Mouse (Mus musculus) intestine, postnatal 0 days (tissue): ENCODE results near the gene 1810037I17Rik. TPM values are rescaled to one million over a fixed set of nuclear protein-coding genes. Genes with fewer than 3 reads are reported as not detected.

ENCODE experiments used
- ATAC-seq: fragments of 200-750 bp; cut with Nextera tagmentation; 2 replicates; pipeline ENCODE4 v1.8.0; 2017; ENCODE audit warnings: mild to moderate bottlenecking, moderate TSS enrichment, moderate library complexity
- H3K27ac ChIP-seq: fragments of 300-500 bp; sonication (generic); 2 replicates; pipeline ENCODE4 v1.5.1; 2014; ENCODE audit warnings: mild to moderate bottlenecking, low read depth, low read length, moderate library complexity
- H3K27me3 ChIP-seq: fragments of 300-500 bp; sonication (generic); replicated peaks from 2 replicates; pipeline ENCODE4 v1.6.1; 2014; ENCODE audit warnings: low read length, mixed read lengths; ENCODE audit not compliant: control insufficient read depth, insufficient read depth
- H3K36me3 ChIP-seq: fragments of 300-500 bp; sonication (generic); 2 replicates; pipeline ENCODE4 v1.6.1; 2014; ENCODE audit warnings: mild to moderate bottlenecking, moderate library complexity; ENCODE audit not compliant: control insufficient read depth, insufficient read depth
- H3K4me1 ChIP-seq: fragments of 300-500 bp; sonication (generic); replicated peaks from 2 replicates; pipeline ENCODE4 v1.6.1; 2014; ENCODE audit warnings: antibody characterized with exemption, low read length, mixed read lengths; ENCODE audit not compliant: control insufficient read depth, insufficient read depth
- H3K4me2 ChIP-seq: fragments of 300-500 bp; sonication (generic); replicated peaks from 2 replicates; pipeline ENCODE4 v1.6.1; 2014; ENCODE audit warnings: low read depth, mild to moderate bottlenecking, moderate library complexity
- H3K4me3 ChIP-seq: fragments of 300-500 bp; sonication (generic); 2 replicates; pipeline ENCODE4 v1.5.1; 2014; ENCODE audit warnings: low read depth, low read length
- H3K9ac ChIP-seq: fragments of 300-500 bp; sonication (generic); 2 replicates; pipeline ENCODE4 v1.6.1; 2014; ENCODE audit warnings: mild to moderate bottlenecking, low read depth, low read length
- H3K9me3 ChIP-seq: fragments of 300-500 bp; sonication (generic); 2 replicates; pipeline ENCODE4 v1.6.1; 2016; ENCODE audit warnings: mixed run types; ENCODE audit not compliant: control insufficient read depth
- CTCF ChIP-seq: sonication (generic); IDR thresholded peaks from 2 replicates; pipeline ENCODE4 v1.5.1; 2016; ENCODE audit warnings: low read depth, mild to moderate bottlenecking, control low read depth, antibody characterized with exemption, moderate library complexity
- WGBS: fragments of 180-500 bp; shearing (Covaris S2); extraction: QIAGEN DNeasy Blood & Tissue Kit; methylation state at CpG from one replicate; pipeline ENCODE4 v1.1.7; 2014; 5-methylcytosine and 5-hydroxymethylcytosine counted together
- polyA plus RNA-seq: library from polyadenylated mRNA; unstranded; fragments of >200 nt; fragmentation: Nextera tagmentation; extraction: Ambion mirVana; gene quantifications from 2 replicates; pipeline ENCODE4 v1.2.1, GENCODE M21; 2015

The 1810037I17Rik gene
- 222 and 229 TPM in 2 replicates for polyA plus RNA-seq

DNA sequence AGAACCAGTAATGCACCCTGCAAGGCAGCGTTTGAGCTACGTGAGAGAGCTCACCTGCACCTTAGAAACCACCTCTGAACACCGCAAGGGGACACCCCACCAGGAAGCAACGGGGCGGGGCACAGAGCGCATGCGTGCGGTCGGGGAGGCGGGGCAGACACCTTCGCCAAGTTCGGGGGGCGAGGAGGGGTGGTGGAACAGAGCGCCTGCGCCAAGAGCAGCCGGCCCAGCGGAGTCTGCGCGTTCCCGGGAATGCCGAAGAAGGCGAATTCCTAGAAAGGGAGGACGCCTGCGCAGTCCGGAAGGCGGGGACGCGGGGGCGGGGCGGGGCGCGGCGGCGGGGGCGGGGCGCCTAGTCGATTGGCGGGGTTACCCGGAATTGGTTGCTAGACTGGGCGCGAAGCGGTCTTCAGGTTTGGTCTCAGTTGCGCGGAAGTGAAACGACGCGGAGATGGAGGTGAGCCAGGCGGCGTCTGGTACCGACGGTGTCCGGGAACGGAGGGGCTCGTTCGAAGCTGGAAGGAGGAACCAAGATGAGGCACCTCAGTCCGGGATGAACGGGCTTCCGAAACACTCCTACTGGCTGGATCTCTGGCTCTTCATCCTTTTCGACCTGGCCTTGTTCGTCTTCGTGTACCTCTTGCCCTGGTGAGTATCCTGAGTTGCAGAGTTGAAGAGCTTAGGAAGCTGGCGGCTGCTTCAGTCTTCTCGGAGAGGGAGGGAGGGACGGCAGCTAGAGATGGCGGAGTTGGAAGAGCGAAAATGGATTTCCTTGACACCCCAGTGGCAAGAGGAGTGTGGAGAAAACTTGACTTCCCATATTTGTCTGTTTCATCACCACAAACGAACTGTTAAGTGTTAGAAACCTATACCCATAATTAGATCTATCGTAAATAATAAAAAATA, at the start of gene 1810037I17Rik:
1810037I17Rik (plus strand) TSS at position 195 of the 906 bp plus-strand sequence.
- TF ChIP-seq CTCF: peak; percentile 68
- Histone ChIP-seq H3K27me3 (no peaks in the 10 kb centered on the region), H3K4me2 (peak within 1 kb of the TSS; percentile 74), H3K9me3 (no peaks in the 10 kb centered on the region), H3K9ac (peak within 1 kb of the TSS; percentile 58), H3K4me3 (peak within 1 kb of the TSS; percentile 68), H3K36me3 (no peaks in the 10 kb centered on the region; the same call in 1 of the 2 replicates), H3K27ac (peak within 1 kb of the TSS; percentile 86), H3K4me1 (peaks cover 3% of the 10 kb centered on the region; the same call in 1 of the 2 replicates)
- ATAC-seq: peak; percentile 93
- WGBS: under 1% methylated on average over 62 of the region's 68 CpGs

DNA sequence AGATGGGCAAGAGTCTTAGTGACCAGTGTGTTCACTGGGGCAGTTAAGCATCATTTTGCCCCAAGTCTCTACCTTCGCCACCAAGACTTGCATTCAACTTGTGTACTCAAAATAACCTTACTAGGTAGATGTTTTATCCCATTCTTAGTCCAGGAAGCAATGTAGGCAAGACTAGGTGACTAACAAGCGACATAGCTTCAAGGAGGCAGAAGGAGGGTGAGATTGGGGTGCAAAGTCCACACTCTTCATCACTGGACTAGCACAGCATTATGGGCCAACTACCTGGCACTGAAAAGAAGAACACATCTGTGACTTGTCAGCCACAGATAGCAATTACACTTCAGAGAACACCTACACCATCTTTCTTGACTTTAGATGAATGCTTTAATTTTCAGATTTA, 47.1 kb upstream of the 1810037I17Rik start:
- H3K4me1 ChIP-seq: peaks cover 9% of the 10 kb centered on the region; the same call in 1 of the 2 replicates
- no peak overlapping the region for H3K4me3 ChIP-seq
- no peaks in the 10 kb centered on the region for H3K36me3 ChIP-seq
- H3K9ac ChIP-seq: no peak overlapping the region
- H3K27me3 ChIP-seq: no peaks in the 10 kb centered on the region
- peak; percentile 60 for ATAC-seq
- no peaks in the 10 kb centered on the region for H3K9me3 ChIP-seq
- 59% methylated on average over 2 of the region's 2 CpGs for WGBS
- no peak overlapping the region for H3K4me2 ChIP-seq
- no peak for TF ChIP-seq CTCF
- peak overlapping the region; percentile 35; the same call in 1 of the 2 replicates for H3K27ac ChIP-seq

- no peaks in the 10 kb centered on the region for H3K36me3 ChIP-seq
- ATAC-seq: peak; percentile 77
- no peaks in the 10 kb centered on the region for H3K9me3 ChIP-seq
- peak overlapping the region; percentile 28; the same call in 1 of the 2 replicates for H3K27ac ChIP-seq
- no peak overlapping the region; the same call in 1 of the 2 replicates for H3K4me2 ChIP-seq
- peaks cover 9% of the 10 kb centered on the region; the same call in 1 of the 2 replicates for H3K4me1 ChIP-seq
- 48% methylated on average over 3 of the region's 3 CpGs for WGBS
- no peaks in the 10 kb centered on the region for H3K27me3 ChIP-seq
- H3K9ac ChIP-seq: no peak overlapping the region
- no peak for TF ChIP-seq CTCF
- no peak overlapping the region for H3K4me3 ChIP-seq
Measured at GRCm38 (mm10) chr3:122877543-122877942, 46.5 kb upstream of the 1810037I17Rik start.

- peak overlapping the region; percentile 37 for H3K4me2 ChIP-seq
- TF ChIP-seq CTCF: peak; percentile 66
- ATAC-seq: peak; percentile 82
- no peaks in the 10 kb centered on the region for H3K9me3 ChIP-seq
- peak overlapping the region; percentile 76; the same call in 1 of the 2 replicates for H3K27ac ChIP-seq
- H3K4me3 ChIP-seq: no peak overlapping the region
- H3K9ac ChIP-seq: no peak overlapping the region
- H3K4me1 ChIP-seq: peaks cover 9% of the 10 kb centered on the region; the same call in 1 of the 2 replicates
- H3K27me3 ChIP-seq: no peaks in the 10 kb centered on the region
- no peaks in the 10 kb centered on the region for H3K36me3 ChIP-seq
- WGBS: 35% methylated on average over 8 of the region's 8 CpGs
Measured at GRCm38 (mm10) chr3:122878705-122879315, 45.2 kb upstream of the 1810037I17Rik start.

DNA sequence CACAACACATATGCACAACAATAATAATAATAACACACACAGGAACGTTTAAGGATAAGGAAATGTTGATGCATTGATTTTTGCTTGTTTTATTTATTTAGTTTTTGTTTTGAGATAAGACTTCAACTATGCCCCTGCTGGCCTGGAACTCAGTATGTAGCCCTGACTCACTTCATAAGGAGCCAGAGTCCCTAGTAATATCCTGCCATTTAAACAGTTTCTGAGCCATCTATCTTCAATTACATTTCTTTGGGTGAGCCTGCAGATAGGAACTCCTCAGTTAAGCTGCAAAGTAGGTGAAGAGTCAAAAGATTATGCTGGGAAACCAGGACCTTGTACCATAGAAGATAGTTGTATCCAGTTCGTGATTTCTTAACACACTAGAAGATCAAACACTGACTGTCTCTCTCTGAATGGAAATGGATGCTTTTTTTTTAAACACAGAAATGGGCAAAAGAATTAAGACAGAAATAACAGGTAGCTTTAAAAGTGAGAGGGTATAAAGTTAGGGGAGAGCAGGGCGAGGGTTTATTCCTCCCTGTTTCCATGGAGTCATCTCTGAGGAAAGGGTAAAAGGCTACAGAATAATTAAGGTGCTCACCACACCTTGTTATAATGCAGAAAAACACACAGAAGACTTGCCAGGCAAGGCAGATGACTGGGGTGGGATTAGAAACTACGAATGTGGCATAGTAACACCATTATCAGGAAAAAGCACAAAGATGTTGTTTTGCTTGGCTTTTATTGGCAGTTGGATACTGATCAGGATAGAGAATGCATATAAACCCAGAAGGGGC, 36.3 kb upstream of the 1810037I17Rik start:
- TF ChIP-seq CTCF: no peak
- peak; percentile 59 for ATAC-seq
- 37% methylated on average over 4 of the region's 4 CpGs for WGBS
- Histone ChIP-seq H3K36me3 (no peaks in the 10 kb centered on the region), H3K27me3 (no peaks in the 10 kb centered on the region), H3K9me3 (no peaks in the 10 kb centered on the region), H3K4me1 (0 out of 2 replicates have a peak, but pooled peaks cover 7% of the 10 kb centered on the region), H3K4me3 (no peak overlapping the region), H3K27ac (peak overlapping the region; percentile 71; the same call in 1 of the 2 replicates), H3K9ac (no peak overlapping the region), H3K4me2 (no peak overlapping the region)
